Mouse (Mus musculus) bone marrow macrophage, adult 2 months (primary cell): ENCODE data around the gene Cntf.

ENCODE experiments used
- CTCF ChIP-seq: IDR thresholded peaks from 2 replicates; pipeline ENCODE4 v1.5.1; 2012; ENCODE audit warnings: low read depth, mild to moderate bottlenecking, low read length, moderate library complexity
- POLR2A ChIP-seq: IDR thresholded peaks from 2 replicates; pipeline ENCODE4 v1.6.1; 2012; ENCODE audit warnings: mild to moderate bottlenecking, low read depth, low read length, borderline replicate concordance

- TF ChIP-seq CTCF, result no peak
- TF ChIP-seq POLR2A, result no peak
Observed at GRCm38 (mm10) chr19:12762212-12763130, 3.0 kb downstream of the Cntf start.
